Mouse (Mus musculus) stomach, postnatal 0 days (tissue): ENCODE measurements at regions not wholly inside any gene's neighbourhood (a gene's known extent, or its start where the extent isn't known, plus 50 kb on each side); places are given as distances from the start of the nearest gene placed in this dataset.

ENCODE experiments used
- CTCF ChIP-seq: IDR thresholded peaks from 2 replicates; pipeline ENCODE4 v1.5.1; 2016; ENCODE audit warnings: antibody characterized with exemption, low read depth, mild to moderate bottlenecking, moderate library complexity
- EP300 ChIP-seq: optimal IDR thresholded peaks from 2 replicates; pipeline ENCODE3; 2016; ENCODE audit warnings: antibody characterized with exemption

DNA sequence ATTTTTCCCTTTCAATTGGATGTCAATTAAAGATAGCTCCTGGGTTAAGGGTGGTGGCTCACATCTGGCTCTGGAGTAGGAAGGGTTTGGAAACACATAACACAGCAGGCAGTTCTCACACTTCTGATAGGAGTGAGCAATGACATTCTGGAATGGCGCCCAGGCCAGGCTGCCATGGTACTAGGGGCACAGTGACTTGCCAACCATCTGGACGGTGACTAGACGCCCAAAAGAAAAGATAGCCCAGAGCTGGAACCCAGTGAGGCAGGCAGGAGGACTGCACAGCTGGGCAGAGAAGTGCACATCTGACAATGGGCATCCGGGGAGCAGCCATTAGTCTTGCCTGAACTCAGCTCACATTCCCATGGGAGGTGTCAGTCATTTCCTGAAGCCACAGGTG, 62.8 kb upstream of the Oxtr start:
- TF ChIP-seq CTCF (no peak), EP300 (no peak)
